Mouse (Mus musculus): Measurements from ENCODE around the gene Bpifb4.

Bpifb4 gene

DNA sequence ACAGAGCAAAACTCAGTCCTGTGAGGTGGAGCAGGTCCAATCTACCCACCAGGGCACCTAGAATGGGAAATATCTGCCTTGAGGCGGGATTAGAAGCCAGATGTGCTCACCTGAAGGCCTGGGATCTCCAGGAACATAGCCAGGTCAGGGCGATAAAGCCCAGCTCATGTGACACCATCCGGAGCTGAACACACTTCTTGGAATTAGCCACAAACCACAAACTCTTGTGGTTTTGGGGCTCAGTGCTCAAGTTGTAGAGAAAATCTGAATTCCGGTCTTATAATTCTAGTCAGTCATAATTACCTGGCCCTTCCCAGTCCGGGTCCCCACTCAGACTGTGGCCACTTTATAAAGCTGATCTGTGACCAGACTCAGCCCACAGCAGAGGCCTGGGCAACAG, at the start of gene Bpifb4:
Gene Bpifb4 (plus strand): TSS at position 370 of the 400 bp plus-strand sequence.
- no peak for DNase-seq (ENCODE audit: low spot score)

DNA sequence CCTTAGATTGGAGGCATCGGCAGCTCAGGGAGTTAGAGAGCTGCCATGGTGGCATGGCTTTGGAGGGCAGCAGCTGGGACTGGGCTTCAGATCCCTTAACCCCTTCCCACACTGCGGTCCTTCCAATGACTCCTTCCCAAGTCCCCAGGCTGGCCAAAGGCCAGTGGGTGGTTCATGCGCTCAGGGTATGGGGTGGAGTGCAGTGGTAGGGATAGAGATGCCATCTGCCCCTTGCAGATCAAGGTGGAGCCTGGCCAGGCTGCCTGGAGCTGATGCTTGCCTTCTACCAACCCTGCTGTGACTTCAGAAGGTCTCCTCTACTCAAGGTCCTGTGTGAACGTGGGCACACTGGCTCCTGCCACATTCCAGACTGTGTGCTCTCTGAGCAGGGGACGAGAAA, 38.9 kb upstream of the Bpifb4 start:
- DNase-seq (ENCODE audit: low spot score) = no peak

DNA sequence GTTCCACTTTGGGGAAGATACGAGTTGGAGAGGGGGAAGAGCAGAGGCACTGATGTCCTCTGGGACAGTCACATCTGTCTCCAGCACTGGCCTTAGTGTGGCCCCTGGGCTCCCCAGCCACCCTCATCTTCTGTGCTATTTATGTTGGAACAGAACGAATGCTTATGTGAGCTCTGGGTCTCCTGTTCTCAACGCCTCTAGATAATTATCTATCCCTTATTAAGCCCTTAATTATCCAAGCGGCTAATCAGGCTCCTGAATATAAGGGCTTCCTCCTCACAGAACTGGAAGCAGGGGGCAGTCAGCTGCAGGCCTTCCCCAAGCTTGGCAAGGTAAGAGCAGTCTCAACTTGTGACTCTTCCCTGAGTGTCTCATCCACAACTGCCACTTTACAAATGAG, 37.9 kb upstream of the Bpifb4 start, which contains the start of gene Bpifb6:
Gene Bpifb6 (plus strand): TSS at position 301 of the 400 bp plus-strand sequence.
- no peak for DNase-seq (ENCODE audit: low spot score)

DNA sequence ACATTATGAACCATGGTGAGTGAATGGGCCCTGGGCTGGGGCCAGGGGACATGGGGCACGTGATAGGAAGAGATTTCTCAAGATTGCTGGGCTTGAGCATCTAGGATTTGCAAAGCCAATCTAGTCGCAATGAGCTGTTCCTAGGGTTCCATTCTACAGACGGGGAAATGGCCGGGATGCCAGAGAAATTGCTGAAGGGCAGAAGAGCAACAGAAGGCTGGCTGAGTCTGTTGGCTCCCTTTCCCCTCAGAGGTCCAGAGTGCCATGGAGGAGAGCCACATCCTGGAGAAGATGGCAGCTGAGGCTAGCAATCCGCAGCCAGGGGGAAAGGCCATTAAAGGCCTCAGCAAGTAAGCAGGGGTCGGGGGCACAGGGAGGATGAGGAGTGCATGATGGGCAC, 35.3 kb upstream of the Bpifb4 start:
- no peak for DNase-seq (ENCODE audit: low spot score)

DNA sequence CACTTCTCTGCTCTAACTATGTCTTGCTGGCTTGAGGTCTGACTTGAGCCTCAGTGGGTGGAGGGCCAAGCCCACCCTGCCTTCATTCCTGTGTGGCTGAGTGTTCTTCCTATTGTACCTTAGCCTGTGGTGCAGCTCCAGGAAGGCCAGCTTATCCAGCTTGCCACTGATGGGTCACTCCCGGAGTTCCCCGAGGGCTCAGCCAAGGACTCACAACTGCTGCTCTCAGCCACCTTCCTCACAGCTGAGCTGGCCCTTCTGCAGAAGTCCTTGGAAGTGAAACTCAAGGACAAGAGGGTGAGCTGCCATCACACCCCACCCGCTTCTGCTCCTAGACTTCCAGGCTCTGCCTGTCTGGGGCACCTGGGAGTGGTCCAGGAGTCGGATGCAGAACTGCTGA, 31.4 kb upstream of the Bpifb4 start:
- no peak for DNase-seq (ENCODE audit: low spot score)

DNA sequence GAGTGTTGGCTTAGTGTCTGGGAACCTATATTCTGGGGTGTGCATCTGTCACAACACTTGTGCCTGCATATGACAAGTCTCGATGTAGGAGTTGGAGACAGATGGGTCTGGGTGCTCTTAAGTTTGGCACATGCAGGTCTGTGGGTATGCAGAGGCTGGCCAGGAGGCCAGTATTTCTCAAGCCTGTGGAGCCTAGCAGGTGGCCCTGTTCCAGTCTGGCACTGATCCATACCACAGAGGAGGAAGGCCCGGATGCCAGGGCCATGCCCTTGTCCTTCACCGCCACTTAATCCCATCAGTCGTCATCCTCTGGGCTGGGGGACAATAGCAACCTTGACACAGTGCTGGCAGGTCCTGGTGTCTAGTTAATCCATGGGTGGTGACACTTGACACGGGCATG, 23.9 kb upstream of the Bpifb4 start:
- DNase-seq (ENCODE audit: low spot score) = no peak

DNA sequence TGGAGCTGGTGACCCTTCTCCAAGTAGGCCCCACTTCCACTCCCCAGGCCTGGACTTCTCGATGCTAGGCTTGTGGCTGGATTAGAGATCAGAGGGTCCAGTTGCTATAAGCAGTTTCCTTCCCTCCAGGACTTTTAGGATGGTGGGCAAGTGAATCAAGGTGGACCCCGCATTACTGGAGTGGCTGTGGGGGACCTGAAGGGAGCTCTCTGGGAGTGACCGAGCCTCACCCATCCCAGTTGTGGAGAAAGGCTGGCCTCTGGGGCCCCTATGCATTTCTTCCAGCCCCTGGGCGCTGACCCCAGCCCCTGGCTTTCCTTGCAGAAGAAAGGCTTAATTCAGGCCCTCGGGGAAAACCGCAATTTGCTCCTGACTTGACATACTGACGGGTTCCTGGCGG, 20.1 kb upstream of the Bpifb4 start, which contains the start of gene Bpifb3:
Gene Bpifb3 (plus strand): TSS at position 301 of the 400 bp plus-strand sequence.
- no peak for DNase-seq (ENCODE audit: low spot score)

DNA sequence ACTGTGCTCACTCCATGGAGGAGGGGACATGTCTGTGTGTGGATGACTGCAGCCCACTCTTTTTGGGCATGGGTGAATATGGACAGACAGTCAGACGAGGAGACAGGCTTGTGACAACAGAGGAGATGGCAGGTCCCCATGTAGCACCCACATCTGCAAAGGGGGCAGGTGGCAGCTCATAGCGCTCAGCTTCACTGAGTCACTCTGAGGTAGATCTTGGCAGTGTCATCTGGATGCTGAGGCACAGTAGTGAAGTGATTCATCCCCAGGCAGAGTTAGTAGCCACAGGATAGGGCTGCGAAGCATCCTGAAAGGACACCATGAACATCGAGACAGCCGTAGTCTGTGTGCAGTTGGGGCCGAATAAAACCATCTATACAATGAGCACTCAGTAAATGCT, 16.8 kb upstream of the Bpifb4 start:
- no peak for DNase-seq (ENCODE audit: low spot score)

DNA sequence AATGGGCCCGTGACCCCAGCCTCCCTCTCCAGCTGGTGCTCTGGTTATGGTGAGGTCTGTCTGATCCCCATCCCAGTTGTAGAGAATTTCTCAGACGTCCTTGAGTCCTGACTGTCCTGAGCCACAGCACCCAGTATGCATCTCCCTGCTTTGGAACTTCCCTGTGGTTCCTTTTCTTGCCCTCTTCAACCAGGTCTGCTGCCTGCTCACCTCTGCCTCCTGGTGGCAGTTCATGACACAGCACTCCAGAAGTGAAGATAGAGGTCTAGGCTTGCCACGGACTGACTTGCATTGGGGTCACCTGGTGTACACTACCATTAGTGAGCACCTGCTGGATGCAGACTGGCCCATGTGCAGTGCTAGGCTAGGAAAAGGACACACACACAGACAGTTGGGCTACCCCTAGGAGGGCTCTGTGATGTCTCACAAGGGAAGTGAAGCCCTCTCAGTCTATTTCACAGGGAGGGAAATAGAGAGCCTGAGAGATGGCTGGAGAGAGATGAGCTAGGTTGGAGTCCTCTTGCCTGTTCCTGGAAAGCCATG, 8.1 kb upstream of the Bpifb4 start:
- peak; percentile 42 for DNase-seq (ENCODE audit: low spot score)

DNA sequence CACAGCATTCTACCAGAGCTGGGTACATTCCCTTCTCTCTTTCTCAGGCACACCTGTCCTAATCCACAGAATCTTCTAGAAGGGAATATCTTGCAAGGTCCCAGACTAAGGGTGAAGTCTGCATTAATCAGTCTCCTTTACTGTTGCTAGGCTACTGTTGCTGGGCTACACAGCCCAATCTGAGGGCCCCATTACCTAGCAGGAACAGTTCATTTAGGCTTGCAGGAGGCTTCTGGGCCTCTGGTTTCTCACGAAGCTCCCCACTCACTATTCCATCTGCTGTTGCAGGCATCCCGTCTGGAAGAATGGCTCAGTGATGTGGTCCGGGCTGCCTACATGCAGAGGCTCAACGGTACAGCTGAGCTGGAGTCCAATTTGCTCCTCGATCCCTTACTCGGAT, 6.9 kb upstream of the Bpifb4 start:
- DNase-seq (ENCODE audit: low spot score) = no peak

DNA sequence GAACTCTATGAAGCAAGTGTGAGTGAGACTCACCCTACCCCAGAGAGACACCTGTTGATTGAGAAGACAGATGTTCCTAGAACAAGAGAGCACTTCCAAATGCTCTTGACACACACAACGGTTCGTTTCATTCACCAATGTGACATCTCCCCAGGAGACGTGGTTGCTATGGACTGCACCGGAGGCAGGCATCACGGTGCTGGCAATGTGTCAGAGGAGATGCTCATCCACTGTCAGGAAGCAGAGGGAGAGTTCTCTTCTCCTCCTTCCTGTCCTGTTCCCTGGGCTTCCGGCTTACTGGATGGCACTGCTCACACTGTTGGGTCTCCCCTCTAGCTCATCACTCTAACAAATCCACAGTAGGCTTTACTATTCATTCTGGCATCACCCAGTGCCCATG, 4.7 kb upstream of the Bpifb4 start:
- no peak for DNase-seq (ENCODE audit: low spot score)

DNA sequence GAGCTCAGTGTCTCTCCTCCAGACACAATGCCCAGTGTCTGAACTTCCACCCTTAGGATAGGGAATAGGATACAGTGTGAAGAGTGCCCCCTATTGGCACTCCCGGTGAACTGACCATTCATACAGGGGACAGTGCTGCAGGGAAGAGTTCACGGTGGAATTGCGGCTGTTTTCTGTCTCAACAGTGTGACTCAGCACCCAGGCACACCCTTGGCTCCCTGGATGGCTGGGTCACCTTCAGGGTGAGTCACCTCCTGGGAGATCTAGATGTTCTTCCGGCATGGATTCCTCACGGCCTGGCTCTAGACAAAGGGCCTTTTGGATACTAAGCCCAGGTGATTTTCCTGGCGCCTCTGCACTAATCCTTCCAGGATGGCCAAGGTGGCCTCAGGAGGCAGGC, 2.7 kb upstream of the Bpifb4 start:
- peak; percentile 11 for DNase-seq (ENCODE audit: low spot score)

DNA sequence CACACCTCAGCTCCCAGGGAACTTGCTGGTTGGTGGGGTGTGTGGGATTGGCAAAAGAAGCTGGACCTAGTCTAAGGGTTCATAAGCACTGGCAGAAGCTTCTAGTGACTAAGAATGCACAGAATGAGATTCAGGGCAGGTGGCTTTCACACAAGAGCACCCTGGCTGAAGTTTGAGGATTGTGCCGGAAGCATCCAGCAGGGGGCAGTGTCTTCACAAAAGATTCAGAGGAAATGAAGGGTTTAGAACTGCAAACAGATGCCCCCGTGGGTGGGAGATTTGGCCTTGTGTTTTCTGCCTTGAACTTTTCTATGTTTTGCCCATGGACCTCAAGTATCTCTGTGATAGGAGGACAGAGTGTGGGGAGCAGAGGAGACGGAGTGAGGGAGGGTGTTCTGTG, 5.5 kb downstream of the Bpifb4 start:
- DNase-seq (ENCODE audit: low spot score) = no peak

DNA sequence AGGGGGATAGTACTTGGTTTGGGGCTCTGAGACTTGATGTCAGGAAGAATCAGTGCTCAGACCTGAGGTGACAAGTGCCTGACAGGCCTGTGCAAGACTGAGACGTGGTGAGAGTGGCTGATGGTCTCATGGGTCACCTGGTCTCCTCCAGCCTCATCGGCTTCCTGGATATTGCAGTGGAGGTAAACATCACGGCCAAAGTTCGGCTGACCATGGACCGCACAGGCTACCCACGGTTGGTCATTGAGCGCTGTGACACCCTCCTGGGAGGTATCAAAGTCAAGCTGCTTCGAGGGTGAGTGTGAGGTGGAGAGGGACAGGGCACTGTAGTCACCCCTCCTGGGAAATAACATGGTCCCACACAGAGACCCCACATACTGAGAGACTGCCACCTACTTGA, 6.6 kb downstream of the Bpifb4 start:
- no peak for DNase-seq (ENCODE audit: low spot score)

DNA sequence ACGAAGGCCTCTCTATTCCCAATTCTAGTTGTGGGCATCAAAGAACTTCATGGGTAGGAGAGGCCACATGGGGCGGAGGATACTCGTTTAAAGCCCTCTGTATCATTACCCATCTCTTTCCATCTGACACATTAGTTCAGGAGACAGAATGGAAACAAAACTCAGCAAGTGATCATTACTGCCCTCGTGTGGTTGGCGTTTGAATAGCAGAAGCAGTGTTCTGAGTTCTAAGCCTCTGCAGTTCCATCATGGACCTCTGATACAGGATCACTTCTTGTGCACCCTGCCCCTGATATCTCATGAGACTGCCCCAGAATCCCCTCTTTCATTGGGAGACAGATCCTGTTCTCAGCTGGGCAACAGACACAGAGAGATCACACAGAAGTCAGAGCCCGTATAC, 14.9 kb downstream of the Bpifb4 start:
- peak; percentile 40 for DNase-seq (ENCODE audit: low spot score)

DNA sequence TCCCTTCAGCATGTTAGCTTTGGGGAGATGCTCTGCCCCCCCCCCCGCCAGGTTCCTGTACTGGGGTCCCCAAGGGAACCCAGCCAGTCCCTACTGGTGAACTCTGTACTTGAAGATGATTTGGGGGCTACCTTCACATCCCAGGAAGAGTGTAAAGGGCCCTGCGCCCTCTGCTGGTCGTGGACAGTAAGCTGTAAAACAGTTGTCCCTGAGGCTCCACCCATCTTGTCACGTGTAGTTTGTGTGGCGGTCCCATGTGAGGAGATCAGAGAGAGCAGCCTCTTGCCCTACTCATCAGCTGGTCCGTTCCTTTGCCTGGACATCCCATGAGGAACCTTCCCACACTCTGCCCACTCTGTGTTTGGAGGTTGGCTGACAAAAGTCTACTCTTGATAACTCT, 15.8 kb downstream of the Bpifb4 start:
- DNase-seq (ENCODE audit: low spot score) = peak; percentile 16

DNA sequence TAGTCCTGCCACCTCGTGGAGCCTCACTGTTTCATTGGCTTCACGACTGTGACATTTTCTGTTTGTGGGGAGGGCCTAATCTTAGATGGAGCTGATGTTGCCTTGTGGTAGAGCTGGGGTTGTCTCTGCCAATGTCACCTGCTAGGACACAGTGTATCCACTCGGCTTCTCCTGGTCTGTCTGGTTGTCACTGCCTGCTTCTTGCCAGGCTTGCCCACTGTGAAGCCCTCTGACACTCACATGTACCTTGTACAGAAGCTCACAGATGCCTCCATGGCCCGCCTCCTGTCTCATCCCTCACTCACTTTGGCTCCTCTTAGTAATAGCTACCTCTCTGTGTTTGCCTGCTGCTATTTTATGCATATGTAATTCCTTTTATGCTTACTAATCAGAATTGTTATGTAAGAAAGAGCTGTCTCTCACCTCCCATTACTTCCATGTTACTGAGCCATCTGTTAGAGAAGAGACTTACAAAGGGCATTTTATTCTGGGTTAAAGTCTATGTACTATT, 24.9 kb downstream of the Bpifb4 start:
- DNase-seq (ENCODE audit: low spot score) = no peak

DNA sequence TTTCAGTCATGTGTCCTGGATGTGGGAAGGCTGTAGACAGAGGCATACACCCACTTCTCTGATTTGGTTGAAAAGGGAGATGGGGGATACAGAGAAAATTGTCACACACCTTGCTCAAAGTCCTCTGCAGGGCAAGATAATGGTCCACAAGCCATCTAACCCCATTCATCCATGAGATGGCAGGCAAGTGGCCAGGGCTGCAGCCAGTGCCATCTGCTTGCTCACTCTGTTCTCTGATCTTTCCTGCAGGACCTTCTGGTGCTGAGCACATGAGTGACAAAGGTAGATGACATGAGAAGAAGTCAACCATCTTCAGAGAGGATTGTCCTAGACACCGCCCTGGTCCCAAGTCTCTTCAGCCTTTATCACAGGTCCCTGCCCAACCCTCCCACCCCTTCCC, 25.3 kb downstream of the Bpifb4 start:
- DNase-seq (ENCODE audit: low spot score) = no peak

DNA sequence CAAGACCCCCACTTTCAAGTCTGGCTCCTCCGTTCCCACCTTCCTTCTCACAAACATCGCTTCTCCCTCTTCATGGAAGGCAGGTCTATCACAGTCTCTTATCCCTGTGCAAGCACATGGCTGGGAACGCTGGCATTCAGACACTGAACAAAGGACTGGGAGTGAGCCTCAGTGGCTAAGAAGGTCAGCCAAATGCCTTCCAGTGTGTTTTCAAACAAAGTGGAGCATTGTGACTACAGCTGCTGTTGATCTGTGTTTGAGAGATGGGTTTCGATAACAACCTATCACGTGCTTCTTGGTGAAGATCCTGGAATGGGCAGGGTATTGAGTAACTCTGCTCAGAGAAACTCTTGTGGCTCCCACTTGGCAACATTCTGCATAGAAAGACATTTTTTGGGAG, 32.2 kb downstream of the Bpifb4 start:
- DNase-seq (ENCODE audit: low spot score) = no peak

DNA sequence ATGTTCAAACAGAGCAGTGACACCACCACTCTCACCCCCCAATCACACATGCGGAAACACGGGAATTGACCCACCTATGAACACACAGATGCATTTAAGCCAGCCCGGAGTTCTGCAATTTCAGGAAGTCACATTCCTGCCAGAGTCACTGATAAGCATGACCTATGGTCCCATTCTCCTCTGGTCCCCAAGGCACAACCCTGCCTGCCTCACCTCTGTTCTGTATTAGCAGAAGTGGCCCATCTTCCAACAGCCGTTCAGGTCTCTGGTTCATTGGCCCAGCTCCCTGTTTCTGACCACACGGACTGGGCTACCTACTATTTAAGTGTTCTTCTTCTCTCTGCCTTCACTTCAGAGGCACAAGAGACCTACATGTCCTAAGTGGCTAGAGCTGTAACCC, 36.6 kb downstream of the Bpifb4 start, which contains the start of gene Bpifa6:
Gene Bpifa6 (plus strand): TSS at position 364 of the 400 bp plus-strand sequence.
- no peak for DNase-seq (ENCODE audit: low spot score)

DNA sequence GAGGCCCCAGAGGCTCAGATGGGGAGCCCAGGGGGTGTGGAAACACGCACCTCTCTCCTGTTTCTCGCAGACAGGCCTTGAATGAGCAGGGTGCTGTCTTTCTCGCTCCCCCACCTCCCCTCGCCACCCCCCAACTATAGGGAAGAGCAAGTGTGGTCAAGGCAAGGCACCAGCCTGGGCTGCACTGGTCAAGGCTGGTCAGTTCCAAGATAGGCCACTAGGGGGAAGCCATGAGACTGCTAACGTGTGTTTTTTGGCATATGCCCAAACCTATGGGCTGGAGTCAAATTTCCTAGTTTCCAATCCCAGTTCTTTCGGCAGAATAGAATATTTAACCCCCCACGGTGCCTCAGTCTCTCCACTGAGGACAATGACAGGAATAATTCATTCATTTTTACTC, 57.8 kb downstream of the Bpifb4 start:
- peak; percentile 80 for DNase-seq (ENCODE audit: low spot score)

DNA sequence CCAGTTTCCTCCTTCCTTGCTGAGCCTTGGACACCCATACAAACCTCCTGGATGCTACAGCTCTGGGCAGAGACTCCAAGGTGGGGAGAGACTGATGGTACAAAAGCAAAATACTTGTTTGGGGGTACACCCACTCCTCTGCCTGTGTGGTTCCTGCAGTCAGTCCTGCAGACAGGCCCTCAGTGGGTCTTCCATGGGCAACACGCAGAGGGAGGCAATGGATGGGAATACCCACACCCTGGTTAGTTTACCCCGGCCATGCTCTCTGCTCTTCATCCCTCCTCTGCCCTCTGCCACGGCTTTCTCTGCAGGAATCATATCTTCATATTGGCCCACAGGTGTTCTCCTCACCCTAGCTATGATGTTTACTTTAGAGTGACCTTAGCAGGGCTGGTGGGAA, 62.5 kb downstream of the Bpifb4 start:
- DNase-seq (ENCODE audit: low spot score) = no peak

DNA sequence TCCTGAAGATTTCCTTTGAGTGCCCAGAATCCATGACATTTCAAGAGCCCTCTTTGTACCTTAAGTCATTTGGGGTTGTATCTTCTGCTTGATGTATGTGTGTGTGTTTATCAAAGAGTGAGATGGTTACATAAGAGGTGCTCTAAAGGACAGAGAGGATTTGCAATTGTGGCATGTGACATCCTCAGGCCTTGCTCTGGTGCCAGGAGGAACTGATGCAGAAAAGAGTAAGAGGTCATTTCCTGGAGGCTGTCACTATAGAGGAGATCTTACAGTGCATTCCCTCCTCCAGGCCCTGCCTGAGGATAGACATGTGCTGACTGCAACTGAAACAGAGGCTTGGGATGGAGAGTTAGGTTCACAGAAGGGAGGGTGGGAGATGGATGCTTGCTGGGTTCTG, 63.0 kb downstream of the Bpifb4 start:
- DNase-seq (ENCODE audit: low spot score) = no peak

DNA sequence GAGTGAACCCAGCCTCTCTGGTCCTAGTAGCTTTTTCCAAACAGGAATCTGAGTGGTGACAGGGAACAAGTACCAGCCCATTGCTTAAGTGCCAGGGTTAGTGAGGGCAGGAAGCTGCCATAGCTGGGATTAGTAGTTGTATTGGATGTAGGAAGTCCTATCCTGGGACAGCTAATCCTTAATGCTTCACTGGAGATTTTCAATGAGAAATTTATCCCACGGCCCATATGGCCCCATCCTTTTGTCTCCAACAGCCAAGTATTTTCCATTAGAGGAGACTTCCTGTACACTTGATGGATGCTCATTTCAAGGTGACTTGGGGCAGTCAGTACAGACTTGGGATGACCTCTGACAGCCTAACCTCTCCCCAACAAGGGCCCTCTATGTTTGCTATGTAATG, 66.4 kb downstream of the Bpifb4 start:
- no peak for DNase-seq (ENCODE audit: low spot score)
